Mouse (Mus musculus) layer of hippocampus, adult 2 months (tissue): ENCODE results near the gene Pin1. TPM values are rescaled to one million over a fixed set of nuclear protein-coding genes. Genes with fewer than 3 reads are reported as not detected.

Experiments
- DNase-seq, 2 experiments: peaks; one replicate each; pipeline ENCODE4 v3.0.0; 2022; ENCODE audit warnings: low spot score in 2 of 2
- H3K27ac ChIP-seq: fragments of 200-600 bp; 2 replicates; pipeline ENCODE4 v1.8.1; 2022
- H3K4me3 ChIP-seq: fragments of 200-600 bp; 2 replicates; pipeline ENCODE4 v1.8.1; 2022; ENCODE audit warnings: mild to moderate bottlenecking
- CTCF ChIP-seq: fragments of 200-600 bp; conservative IDR thresholded peaks from 2 replicates; pipeline ENCODE4 v1.8.1; 2022; ENCODE audit warnings: antibody characterized with exemption, mild to moderate bottlenecking, moderate library complexity
- total RNA-seq, 2 experiments: library from RNA; stranded (reverse); gene quantifications; 2 replicates each; pipeline ENCODE4 v1.2.3; 2021

Gene Pin1
- total RNA-seq, 2 experiments from 2014 or later: 32.8 to 34.0 TPM

DNA sequence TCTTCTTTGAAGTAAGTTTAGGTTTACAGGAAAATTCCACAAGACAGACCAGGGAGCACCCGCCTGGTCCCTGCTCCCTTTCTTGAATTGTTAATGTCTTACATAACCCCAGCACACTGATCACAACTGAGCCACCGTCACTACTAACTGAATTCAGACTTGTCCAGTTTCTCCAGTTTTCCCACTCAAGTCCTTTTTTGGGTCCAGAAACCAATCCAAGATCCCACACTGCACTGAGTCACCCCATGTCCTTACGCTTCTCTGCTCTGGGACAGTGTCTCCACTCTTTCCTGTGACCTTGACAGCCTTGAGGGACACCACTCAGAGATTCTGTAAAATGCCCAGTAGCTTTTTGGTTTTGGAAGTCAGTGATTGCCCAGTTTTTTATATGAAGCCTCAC, 41.0 kb downstream of the Pin1 start:
- no peak overlapping the region for H3K4me3 ChIP-seq
- no peak for TF ChIP-seq CTCF
- H3K27ac ChIP-seq: no peak overlapping the region
- DNase-seq: no peak

DNA sequence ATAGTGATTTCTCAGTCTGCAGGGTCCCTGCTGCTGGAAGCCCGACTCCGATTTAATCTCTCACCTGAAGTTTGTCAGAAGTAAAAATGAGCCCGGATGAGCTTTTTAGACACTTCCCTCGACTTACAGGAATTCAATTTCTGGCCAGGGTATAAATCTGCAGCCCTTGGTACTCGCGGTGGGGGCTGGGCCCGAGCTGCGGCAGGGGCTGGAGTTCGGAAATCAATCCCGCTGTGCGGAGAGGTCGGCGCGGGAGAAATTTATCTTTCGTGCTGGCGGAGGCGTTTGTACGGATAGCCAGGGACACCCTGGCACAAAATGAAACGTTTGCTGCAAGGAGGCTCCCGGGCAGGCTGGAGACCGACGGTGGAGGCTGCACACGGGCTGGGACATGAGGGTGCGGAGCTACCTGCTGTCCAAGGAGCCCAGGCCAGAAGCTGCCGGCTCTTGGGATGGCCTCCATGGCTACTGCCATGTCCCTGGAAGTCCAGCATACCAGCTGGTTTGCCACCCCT, 42.9 kb downstream of the Pin1 start:
- Histone ChIP-seq H3K4me3 (peak overlapping the region; percentile 46), H3K27ac (peak overlapping the region; percentile 25; the same call in 1 of the 2 replicates)
- no peak for TF ChIP-seq CTCF
- no peak for DNase-seq

DNA sequence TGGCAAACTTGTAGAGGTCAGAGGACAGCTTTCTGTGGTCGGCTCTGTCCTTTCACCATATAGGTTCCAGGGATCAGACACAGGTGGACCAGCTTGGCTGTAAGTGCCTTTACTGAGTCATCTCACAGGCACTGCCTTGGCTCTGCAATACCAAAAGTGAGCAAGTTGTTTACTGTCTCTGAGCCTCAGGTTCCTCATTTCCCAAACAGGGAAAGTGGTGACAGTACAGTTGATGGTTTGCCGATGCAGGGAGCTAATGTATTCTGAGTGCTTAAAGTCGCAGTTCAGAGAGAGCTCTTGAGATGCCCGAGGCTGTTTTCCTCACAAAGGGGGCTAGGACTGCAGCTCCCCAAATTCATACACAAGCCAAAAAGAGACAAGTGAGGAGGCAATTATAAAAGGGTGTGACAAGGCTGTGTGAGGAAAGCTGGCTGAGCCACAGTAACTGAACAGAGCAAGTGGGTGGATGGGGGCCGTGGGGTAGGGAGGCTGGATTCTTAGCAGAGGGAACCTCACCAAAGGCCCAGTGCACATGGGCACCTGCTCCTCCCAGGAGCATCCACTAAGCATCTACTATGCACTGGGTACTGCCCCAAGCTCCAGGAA, 44.3 kb downstream of the Pin1 start:
- DNase-seq: no peak
- no peak for TF ChIP-seq CTCF
- H3K4me3 ChIP-seq: no peak overlapping the region
- no peak overlapping the region for H3K27ac ChIP-seq

DNA sequence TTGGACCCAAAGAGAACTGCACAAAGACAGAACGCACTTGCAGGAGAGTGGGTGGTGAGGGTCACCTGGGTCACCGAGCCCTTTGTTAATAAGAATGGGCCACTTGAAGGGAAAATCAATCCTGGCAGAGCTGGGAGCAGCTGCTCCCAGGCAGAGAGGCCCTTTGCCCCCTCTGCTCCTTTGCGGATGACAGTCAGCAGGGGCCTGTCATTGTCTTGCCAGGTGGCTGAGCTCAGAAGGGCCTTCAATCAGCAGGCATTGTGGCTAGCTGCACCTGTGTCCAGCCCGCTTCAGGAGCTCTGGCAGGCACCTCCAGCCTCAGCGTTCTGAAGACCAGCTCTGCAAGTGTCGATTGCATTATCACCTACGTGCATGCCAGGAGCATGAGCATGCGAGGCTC, 45.6 kb downstream of the Pin1 start:
- no peak for TF ChIP-seq CTCF

DNA sequence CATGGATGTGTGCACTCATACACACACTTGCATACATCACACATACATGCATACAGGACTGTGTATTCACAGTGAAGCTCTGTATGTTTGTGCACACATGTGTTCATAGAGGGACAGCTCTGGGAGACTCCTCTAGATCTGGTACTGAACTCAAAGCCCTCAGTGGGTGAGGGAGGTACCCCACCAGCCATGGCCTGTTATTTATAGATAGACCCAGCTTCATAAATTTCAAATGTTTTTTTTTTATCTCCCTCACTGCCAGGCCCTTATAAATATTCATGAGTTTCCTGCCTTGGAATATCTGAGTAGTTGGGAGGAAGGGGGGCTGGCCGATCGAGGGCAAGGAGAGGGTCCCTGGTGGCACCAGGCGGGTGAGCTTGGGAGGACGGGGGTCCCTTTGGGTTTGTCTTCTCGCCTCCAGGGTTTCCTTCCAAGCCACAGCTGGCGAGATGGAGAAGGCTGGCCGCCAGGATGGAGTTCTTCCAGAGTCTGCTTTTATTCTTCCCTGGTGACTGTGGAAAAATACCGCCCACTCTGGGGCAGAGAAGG, 52.0 kb downstream of the Pin1 start:
- Histone ChIP-seq H3K4me3 (no peak overlapping the region), H3K27ac (peak overlapping the region; percentile 47; the same call in 1 of the 2 replicates)
- no peak for DNase-seq
- TF ChIP-seq CTCF: no peak

More for the DNA sequence above, 45.6 kb downstream of the Pin1 start:
- H3K27ac ChIP-seq: no peak overlapping the region
- no peak overlapping the region for H3K4me3 ChIP-seq
- no peak for DNase-seq

DNA sequence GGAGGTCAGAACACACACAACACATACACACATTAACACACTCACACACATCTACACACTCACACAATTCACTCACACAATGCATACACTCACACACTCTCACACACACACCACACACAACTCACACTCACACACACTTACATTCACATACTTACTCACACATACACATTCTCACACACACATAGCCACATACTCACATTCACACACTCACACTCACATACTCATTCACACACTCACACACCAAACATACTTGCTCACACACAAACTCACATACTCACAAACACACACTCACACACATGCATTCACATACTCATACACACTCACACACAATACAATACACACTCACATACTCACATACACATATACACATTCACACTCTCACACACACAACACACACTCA, 53.5 kb downstream of the Pin1 start:
- no peak for DNase-seq
- Histone ChIP-seq H3K4me3 (no peak overlapping the region), H3K27ac (no peak overlapping the region)
- TF ChIP-seq CTCF: no peak

DNA sequence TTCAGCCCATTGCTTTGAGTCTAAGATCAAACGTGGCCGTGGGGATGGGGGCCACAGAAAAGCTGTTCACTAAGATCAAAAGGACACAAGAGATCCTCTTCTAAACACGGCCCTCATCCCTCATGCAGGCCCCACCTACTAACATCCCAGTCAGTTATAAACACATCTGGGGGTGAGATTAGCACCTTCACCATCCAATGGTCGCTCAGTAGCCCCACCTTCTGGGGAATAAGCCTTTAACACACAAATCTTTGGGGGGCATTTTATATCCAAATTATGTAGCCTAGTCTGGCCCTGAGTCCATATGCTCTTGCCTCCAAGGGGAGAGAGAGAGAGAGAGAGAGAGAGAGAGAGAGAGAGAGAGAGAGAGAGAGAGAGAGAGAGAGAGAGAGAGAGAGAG, 54.1 kb downstream of the Pin1 start:
- Histone ChIP-seq H3K4me3 (no peak overlapping the region), H3K27ac (no peak overlapping the region)
- peak; percentile 55 for TF ChIP-seq CTCF
- DNase-seq: no peak

DNA sequence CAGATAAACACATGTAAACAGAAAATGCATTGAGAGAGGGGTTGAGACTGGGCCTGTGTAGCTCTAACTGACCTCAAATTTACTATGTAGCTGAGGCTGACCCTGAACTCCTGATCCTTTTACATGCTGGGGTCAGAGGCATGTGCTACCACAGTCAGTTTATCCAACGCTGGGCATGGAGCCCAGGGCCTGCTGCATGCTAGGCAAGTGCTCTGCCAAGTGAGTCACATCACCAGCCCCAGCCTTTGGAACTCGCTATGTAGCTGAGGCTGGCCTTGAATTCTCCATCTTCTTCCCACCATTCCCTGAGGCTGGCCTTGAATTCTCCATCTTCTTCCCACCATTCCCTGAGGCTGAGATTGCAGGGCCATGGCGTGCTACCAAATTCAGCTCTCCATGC, 58.6 kb downstream of the Pin1 start:
- DNase-seq: no peak
- no peak overlapping the region for H3K27ac ChIP-seq
- TF ChIP-seq CTCF: no peak
- no peak overlapping the region for H3K4me3 ChIP-seq

DNA sequence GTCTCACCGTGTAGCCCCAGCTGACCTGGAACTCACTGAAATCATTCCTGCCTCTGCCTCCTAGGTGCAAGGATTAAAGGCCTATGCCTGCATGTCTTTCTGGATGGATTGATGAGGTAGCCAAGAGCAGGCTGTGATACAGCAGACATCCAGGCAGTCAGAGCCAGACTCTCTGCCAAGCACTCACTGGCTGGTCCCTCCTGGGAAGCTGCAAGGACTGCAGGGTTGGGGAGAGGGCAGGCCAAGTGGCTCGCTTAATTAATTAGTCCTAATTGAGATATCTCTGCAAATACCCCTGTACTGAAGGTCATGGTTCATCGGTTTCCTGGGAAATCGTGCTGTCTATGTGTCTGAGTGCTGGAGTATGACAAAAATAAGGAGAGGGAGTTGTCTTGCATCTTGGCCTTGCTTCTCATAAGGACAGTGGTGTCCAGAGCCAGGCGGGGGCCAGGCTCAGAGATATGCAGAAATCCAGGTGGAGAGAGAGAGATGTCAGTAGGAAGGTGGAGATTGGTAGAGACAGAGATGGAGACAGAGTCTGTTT, 61.1 kb downstream of the Pin1 start:
- no peak for TF ChIP-seq CTCF
- no peak for DNase-seq
- no peak overlapping the region for H3K4me3 ChIP-seq
- H3K27ac ChIP-seq: peak overlapping the region; percentile 71; the same call in 1 of the 2 replicates

DNA sequence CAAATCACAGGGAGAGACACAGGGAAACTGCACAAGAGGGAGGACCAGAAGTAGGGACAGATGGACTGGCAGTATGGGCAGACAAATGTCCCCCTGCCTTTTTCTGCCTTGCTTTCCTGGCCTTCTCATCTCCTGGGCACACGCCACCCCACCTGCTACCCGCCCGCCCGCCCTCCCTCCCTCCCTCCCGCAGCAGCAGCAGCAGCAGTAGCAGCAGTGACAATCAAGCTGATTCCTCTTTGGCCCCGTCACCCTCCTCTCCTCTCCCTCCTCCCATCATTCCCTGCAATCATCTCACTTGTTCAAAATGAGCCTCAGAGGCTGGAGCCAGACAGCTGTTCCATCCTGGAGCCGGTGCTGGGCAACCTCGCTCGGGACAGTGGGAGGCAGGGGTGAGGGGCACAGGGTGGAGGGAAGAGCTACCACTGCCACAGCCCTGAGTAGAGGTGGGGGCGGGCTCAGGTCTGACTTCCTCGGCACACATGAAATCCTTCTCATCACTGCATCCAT, 61.6 kb downstream of the Pin1 start:
- H3K27ac ChIP-seq: peak overlapping the region; percentile 71; the same call in 1 of the 2 replicates
- no peak for TF ChIP-seq CTCF
- DNase-seq: peak; percentile 33 to 38
- no peak overlapping the region for H3K4me3 ChIP-seq

DNA sequence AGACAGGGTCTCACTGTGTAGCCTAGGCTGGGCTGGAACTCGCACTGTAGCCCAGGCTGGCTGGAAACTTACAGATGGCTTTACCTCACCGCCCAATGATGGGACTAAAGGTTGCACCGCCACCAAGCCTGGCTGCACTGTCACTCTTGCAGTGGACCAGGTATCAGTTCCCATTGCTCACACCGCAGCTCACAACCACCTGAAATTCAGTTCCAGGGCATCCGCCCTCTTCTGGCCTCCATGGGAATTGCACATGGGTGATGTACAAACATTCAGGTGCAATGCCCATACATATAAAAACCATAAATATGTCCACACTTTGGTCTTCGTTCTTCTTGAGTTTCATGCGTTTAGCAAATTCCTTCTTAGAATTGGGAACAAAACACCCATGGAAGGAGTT, 63.4 kb downstream of the Pin1 start:
- no peak overlapping the region for H3K27ac ChIP-seq
- no peak overlapping the region for H3K4me3 ChIP-seq
- peak; percentile 63 for TF ChIP-seq CTCF
- DNase-seq: no peak

Other genes starting within 250 kb of the Pin1 start
- 10 to 100 TPM; 26.4 to 28.1 TPM for gene Zfp26, start 191.9 kb upstream of the Pin1 start, total RNA-seq
- 10 to 100 TPM; 23.9 to 29.3 TPM for gene Zfp426, start 159.3 kb upstream of the Pin1 start, total RNA-seq
- 10 to 100 TPM; 39.8 to 45.1 TPM for gene Zfp266, start 130.7 kb upstream of the Pin1 start, total RNA-seq
- gene Zfp846, start 70.8 kb upstream of the Pin1 start, total RNA-seq: 10 to 100 TPM; 19.8 to 22.9 TPM
- 100 to 1,000 TPM; 277 to 326 TPM for gene Ubl5, start 9.2 kb upstream of the Pin1 start, total RNA-seq
- gene Fbxl12, start 7.3 kb upstream of the Pin1 start, total RNA-seq: 10 to 100 TPM; 25.5 to 27.7 TPM
- 10 to 100 TPM; 31.6 to 37.6 TPM for gene Olfm2, start 94.3 kb downstream of the Pin1 start, total RNA-seq
- gene Col5a3, start 163.0 kb downstream of the Pin1 start, total RNA-seq: 1 to 10 TPM; 1.6 to 1.8 TPM
- gene Rdh8, start 166.4 kb downstream of the Pin1 start, total RNA-seq: not detected
- gene A230050P20Rik, start 216.5 kb downstream of the Pin1 start, total RNA-seq: 10 to 100 TPM; 77.6 to 85.9 TPM
- gene Angptl6, start 227.6 kb downstream of the Pin1 start, total RNA-seq: 10 to 100 TPM in 1 of 2 experiments, 1 to 10 TPM in 1; 8.9 to 10.3 TPM
- 10 to 100 TPM; 27.5 to 27.6 TPM for gene Ppan, start 236.1 kb downstream of the Pin1 start, total RNA-seq
- gene Eif3g, start 246.5 kb downstream of the Pin1 start, total RNA-seq: 100 to 1,000 TPM; 122 to 131 TPM